Comparison of ENCODE assay signal across 8 mouse cellular contexts in the genomic region with DNA sequence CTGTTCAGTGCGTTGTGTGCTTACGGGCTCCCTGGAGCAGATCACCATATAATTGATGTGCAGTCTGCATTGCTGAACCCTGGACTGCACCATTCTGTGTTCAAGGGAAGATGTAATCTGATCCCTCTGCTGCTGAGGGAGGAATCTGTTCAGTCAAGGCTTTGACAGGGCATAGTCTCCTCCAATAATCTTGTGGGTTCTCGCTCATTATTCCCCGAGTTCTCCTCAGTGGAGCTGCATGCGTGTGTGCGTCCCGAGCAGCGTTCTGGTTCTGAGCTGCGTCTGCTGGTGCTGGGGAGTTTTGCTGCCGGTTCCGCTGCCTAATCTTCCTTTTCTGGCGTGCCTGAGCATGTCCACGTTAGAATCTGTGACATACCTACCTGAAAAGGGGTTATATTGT.
DNase-seq lines count a peak whose midpoint lies in the region; ATAC-seq and TF ChIP-seq lines count a peak whose summit lies in the region.

No protein-coding gene starts in this region.

- peak; percentile 97 for TF ChIP-seq POLR2A in cerebellum, adult 2 months (IDR thresholded peaks at IDR 0.05; ENCODE audit: borderline replicate concordance, insufficient read depth, low read length)

- peak; percentile 95 for ATAC-seq in frontal cortex, adult (ENCODE audit: low TSS enrichment)
- ATAC-seq in hindbrain, embryonic 13.5 days (ENCODE audit: low FRiP score): peak; percentile 96

- peak overlapping the region; percentile 86 for H3K9ac ChIP-seq in hindbrain, embryonic 13.5 days

- no peaks in the 10 kb centered on the region for H3K27me3 ChIP-seq in E14TG2a.4 (ENCODE audit: insufficient read depth, low read length)
- H3K27me3 ChIP-seq in cerebellum, adult 2 months (ENCODE audit: control insufficient read depth, insufficient read depth, low read length): no peaks in the 10 kb centered on the region
- H3K27me3 ChIP-seq in hindbrain, embryonic 13.5 days: no peaks in the 10 kb centered on the region

- DNase-seq in cerebellum, adult 2 months: peak; percentile 88 to 89
- peak; percentile 66 to 72 for DNase-seq in layer of hippocampus, postnatal 10 days (ENCODE audit: low spot score in 2 of 2)
- peak; percentile 68 for DNase-seq in lung, postnatal 10 days
- DNase-seq in right cerebral cortex, adult 2 months (ENCODE audit: low spot score in 2 of 2): peak; percentile 78 to 79
- DNase-seq in thymus, postnatal 25 days: no peak

- H3K4me3 ChIP-seq in E14TG2a.4 (replicated peaks; ENCODE audit: low read length): peak overlapping the region; percentile 76
- H3K4me3 ChIP-seq in cerebellum, adult 2 months (replicated peaks; ENCODE audit: insufficient read depth, low read depth, low read length): peak overlapping the region; percentile 99
- H3K4me3 ChIP-seq in hindbrain, embryonic 13.5 days: peak overlapping the region; percentile 58

- WGBS in cerebellum, adult 2 months: under 1% methylated on average over 13 of the region's 13 CpGs
- WGBS in hindbrain, embryonic 13.5 days: 2% methylated on average over 13 of the region's 13 CpGs

- peak overlapping the region; percentile 99 for H3K27ac ChIP-seq in cerebellum, adult 2 months (ENCODE audit: insufficient read depth, low read length)
- peak overlapping the region; percentile 93 for H3K27ac ChIP-seq in hindbrain, embryonic 13.5 days

- peaks cover 14% of the 10 kb centered on the region for H3K4me1 ChIP-seq in E14TG2a.4 (replicated peaks; ENCODE audit: low read depth, low read length)
- H3K4me1 ChIP-seq in cerebellum, adult 2 months (ENCODE audit: control insufficient read depth, insufficient read depth, low read length): no peaks in the 10 kb centered on the region; the same call in 1 of the 2 replicates
- H3K4me1 ChIP-seq in hindbrain, embryonic 13.5 days (replicated peaks): peaks cover 10% of the 10 kb centered on the region

- H3K9me3 ChIP-seq in E14TG2a.4 (ENCODE audit: low read length): no peaks in the 10 kb centered on the region
- no peaks in the 10 kb centered on the region for H3K9me3 ChIP-seq in hindbrain, embryonic 13.5 days

- H3K36me3 ChIP-seq in E14TG2a.4 (ENCODE audit: insufficient read depth, low read length): no peaks in the 10 kb centered on the region
- H3K36me3 ChIP-seq in hindbrain, embryonic 13.5 days: no peaks in the 10 kb centered on the region

- peak overlapping the region; percentile 67 for H3K4me2 ChIP-seq in hindbrain, embryonic 13.5 days

- no peak for TF ChIP-seq CTCF in E14TG2a.4 (conservative IDR thresholded peaks at IDR 0.05; ENCODE audit: low read length)
- no peak for TF ChIP-seq CTCF in cerebellum, adult 2 months (IDR thresholded peaks at IDR 0.05; ENCODE audit: borderline replicate concordance, insufficient read depth, low read depth, low read length)
